Mouse (Mus musculus): ENCODE data around the gene Trmt112.
A peak's percentile ranks its signal among the peaks of the same experiment; 100 is the strongest.

Gene Trmt112

DNA sequence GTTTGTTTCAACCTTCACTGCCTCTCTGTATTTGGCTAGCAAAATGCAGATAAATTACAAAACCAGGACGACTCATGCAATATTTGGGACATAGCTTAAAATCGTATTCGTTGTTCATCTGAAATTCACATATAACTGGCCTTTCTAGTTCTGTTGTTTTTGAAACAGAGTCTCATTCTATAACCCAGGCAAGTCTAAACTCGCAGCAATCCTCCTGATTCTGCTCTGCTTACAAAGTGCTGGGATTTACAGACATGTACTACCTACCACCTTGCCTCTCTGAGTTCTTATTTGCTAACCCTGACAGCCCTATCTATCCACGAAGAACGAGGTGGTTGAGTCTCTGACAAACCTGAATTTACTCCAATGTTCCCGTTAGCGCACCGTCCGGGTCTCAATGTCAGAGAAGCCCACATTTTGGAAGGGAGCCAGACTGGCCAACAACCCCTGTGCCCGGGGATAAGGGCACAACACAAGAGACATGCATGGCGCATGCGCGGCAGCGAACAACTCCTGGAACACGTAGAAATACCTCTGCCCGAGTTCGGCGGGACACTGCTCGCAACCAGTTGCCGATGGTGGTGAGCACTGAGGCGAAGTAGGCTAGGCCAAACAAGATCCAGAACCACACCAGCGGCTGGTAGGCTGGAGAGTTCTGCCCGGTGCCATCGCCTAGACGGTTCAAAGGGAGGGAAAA, 17.2 kb downstream of the Trmt112 start:
- DNase-seq (ENCODE audit: low spot score) = peak; percentile 58

DNA sequence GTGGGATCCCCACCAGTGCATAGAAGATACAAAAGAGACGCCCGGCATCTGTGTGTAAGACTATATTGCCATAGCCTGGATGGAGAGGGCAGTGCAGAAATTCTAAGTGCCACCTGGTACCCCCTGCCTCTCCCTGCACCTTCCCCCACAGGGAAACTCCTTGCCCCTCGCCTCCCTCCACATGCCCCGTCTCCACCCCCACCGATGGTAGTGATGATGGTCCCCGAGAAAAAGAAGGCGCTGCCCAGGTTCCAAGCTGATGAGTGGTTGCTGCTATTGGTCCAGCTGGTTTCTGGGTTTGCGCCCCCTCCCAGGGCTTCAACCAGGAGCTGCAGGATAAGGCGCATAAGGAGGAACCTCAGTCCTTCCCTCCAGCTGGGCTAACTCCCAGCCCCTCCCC, 18.6 kb downstream of the Trmt112 start:
- peak; percentile 38 for DNase-seq (ENCODE audit: low spot score)

DNA sequence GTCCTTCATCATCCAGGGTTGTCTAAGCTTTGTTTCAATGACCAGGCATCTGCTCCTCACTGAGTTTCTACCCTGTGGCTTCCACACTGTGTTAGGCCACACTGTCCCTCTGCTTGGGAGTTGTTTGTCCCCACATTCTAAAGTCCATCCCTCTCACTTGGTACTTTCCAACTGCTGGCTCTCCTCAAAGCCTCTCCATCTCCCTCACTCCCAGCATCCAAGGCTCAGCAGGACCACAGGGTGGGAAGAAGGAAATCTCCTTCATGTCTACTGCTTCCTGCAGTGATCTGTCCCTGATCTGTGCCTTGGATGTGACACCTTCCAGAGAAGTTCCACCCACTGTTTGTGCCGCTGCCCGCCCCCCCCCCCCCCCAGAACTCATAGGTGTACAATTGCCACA, 21.5 kb downstream of the Trmt112 start:
- DNase-seq (ENCODE audit: low spot score) = no peak

DNA sequence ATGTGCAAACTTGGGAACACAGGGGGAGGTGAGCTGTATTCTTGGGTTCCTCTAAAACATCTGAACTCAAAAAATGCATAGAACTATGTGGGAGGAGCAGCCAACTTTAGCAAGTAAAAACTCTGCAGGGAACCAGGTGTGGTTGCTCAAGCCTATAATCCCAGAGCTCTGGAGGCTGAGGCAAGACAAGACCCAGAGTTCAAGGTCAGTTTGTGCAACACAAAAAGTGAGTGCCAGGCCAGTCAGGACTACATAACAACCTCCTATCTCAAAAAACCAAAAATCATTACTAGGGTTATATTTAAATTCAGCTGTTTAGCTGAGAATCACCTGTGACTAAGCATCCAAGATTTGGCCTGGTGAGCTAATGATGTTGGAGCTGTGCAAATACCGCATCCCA, 22.5 kb downstream of the Trmt112 start:
- DNase-seq (ENCODE audit: low spot score) = no peak

DNA sequence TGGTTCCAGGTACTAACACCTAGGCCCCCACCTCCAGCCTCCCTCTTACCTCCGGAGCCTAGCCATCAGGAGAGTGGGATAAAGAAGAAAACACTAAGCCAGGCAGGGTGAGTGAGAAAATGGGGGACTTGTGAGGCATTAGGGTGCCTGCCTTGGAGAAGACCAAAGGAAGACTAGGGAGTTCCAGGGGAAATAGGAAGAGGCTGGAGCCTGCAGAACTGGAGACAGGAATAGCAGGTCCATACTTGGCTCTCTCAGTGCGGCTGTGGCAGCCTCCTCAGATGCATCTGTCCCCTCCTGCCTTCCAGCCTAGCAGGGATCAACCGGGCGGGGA, 23.6 kb downstream of the Trmt112 start:
- no peak for DNase-seq (ENCODE audit: low spot score)

DNA sequence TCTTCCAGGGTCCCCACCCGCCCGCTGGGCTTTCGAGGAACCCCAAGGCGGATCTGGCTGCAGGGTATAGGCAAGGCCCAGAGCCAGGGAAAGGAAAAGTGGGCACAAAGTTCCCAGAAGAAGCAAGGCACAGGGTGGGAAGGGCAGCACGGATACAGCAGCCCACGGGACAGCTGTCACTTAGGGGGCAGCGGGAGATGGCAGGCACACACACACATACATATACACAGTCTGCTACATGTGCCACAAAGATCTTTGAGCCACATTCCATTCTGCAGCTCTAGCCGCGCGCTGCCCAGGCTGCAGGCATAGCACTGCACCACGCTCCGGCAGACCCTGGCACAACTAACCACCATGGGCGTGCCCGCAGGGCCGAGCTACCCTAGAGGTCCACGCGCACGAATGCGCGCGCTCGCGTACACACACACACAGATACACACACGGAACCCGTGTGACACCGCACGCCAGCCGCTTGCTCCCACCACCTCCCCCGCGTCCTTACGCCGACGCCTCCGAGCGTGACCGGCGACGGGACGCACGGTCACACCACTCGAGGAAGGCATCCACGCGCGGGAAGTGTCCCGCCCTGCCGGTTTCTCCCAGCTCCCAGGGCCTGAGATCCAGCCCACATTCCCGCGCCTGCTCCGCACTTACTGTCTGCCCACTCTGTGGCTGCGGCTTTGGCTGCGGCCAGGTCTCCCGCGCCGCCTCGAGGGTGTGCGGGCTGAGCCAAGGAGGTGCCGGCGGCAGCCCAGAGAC, 24.1 kb downstream of the Trmt112 start:
- DNase-seq (ENCODE audit: low spot score) = peak; percentile 48

DNA sequence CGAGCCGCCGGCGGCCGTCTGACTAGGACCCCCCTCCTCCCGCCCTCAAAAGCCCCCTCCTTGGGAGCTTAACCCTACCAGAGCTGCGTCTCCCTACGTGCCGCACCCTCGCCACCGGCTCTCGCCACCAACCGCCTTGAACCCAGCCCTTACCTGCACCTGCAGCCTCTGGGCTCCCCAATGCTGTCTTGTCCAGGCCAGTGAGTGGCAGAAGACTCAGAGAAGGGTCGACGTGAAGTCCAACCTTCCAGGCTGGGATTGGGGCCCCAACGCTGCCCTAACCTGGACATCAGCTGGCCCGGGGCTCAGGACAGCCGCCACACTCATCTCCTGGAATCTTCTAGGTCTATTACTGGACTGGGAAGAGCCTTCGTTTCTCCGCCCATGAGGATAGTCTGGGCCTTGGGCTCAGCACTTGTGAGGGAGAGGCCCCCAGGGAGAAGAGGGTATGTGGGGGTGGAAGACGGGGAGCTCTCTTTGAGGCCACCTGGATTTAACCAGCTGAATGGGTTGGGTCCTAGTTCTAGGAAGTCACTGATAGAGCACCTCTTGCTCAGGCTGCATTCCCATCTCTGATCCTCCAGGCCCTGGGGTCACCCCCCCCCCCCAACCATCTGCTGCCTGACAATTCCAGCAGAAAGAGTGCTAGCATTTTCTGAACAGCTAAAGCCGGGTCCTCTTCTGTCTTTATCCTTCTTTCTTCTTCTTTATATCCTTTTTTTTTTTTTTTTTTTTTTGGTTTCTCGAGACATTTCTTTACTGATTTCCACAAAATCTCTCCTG, 24.9 kb downstream of the Trmt112 start, which contains the start of gene Kcnk4:
Gene Kcnk4, minus strand, starts transcription at position 321 of the 783 bp plus-strand sequence.
- DNase-seq (ENCODE audit: low spot score) = peak; percentile 47

DNA sequence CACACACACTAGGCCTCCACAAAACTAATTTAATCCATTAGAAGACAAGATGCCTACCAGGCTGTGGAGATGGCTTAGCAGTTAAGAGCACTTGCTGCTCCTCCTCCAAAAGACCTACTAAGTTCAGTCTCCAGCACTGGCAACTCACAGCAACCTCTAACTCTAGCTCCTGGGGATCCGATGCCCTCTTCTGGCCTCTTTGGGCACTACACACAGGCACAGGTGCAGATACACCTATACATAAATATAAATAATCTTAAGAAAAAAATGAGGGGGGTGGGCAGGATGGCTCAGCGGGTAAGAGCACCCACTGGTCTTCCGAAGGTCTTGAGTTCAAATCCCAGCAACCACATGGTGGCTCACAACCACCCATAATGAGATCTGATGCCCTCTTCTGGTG, 26.8 kb downstream of the Trmt112 start:
- DNase-seq (ENCODE audit: low spot score) = peak; percentile 54

DNA sequence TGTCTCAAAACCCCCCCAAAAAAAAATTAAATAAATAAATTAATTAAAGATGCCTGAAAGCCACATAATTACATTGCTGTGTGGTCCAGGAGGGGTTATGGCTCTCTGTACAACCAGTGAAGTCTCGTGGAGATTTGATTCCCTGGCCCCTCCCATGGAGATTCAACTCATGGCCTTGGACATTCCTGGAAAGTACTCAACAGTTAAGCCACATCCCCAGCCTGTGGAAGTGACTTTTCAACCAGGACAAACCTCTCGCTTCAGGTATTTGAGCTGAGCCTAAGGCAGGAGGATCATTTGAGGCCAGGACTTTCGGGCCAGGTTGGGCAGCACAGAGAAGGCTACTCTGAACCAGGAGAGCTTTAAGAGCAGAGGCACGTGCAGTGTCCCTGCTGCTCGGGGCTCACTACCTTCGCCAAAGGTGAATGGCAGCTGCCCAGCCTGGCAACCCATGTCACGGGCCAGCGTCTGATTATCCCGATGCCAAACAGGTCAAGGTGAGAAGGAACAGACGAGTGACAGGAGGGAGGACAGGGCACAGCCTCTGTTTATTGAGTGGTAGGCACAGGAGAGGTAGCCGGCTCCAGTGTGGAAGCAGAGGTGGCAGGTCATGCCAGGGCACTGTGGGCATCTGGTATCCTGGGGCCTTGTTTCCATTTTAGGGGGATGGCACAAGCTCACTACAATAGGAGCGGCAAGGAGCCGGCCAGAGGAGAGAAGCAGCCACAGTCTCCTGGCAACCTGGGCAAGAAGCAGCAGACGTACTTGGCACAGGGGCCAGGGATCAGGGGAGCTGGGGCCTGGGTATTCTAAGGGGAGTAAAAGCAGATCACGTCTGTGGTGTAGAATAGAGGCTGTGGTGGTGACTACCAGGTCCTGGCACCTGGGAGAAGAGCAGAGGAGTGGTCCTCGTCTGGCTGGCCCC, 28.3 kb downstream of the Trmt112 start:
- peak; percentile 46 for DNase-seq (ENCODE audit: low spot score)

DNA sequence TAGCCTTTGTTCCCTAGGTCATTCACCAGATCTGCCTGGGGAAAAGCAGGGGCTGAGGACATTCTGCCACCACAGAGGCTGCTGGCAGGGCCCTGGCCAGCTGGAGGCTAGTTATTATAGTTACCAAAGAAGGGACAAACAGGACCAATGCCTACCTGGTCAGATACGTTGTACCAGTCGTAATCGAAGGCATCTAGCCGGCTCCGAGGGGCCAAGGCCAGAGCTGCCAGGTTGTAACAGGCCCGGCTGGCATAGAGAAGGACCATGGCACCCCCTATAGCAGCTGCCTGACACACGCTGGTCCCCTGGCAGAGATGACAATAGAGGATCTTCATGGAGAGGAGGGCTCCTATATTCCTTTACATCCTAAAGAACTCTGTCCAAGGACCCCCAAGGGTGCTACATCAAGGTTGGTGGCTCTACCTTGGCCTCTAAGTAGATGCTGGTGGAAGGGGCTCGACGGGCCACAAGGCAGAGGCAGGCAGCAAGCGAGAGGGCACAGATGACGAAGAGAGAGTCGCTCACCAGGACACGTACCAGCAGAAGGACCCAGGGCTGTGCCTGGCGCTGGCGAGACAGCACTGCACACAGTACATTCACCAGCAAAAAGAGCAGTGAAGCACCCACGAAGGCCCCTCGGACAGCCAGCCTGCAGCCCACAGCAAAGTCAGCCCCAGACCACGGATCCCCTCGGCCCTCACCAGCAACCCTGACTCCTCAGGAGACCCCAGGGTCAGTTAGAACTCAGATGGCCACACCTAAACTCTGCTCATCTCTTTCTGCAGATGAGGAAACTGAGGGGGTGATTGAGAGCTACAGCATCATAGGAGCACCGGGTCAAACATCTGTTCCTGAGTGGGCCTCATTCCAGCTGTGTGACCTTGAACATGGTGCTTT, 29.9 kb downstream of the Trmt112 start:
- peak; percentile 43 for DNase-seq (ENCODE audit: low spot score)

DNA sequence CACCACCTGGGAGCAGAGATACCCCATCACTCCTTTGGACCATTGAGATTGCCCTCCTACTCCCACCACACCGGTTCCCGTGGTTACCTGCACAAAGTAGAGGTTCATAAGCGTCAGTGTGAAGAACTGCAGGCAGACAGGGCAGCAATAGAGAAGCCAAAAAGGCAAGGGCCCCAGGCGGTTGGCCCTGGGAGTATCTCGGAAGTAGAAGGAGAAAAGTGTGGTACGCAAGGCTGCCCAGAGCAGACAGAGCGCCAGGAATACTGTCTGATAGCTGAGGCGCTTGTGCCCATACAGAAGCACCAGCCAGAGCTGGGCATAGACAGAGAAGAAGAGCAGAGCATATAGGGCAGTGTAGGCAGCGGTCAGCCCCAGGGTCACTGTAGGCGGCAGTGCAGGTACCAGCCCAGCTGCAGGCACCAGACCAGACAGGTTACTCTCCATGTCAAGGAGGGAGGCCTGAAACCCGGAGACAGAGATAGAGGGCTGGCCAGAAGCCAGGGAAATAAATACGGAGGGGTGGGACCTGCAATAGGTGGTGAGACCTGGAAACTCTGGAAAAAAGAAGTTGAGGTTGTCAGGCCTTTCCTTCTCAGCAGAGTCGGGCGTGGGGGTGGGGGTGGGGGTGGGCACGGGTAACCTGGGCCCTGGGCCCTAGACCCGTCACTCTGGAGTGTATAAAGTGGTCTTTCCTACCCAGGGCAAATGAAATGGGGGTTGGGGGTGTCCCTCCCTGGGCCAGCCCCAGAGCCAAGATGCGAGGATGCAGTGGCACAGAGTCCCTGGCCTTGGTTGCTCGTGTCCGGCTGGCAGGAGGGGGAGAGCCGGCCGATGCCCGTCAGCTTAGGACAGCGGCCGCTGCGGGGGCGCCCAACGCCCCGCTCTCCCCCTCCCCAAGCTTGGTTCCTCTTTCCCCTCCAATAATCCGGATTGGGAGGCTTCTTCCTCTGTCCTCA, 31.2 kb downstream of the Trmt112 start:
- no peak for DNase-seq (ENCODE audit: low spot score)

DNA sequence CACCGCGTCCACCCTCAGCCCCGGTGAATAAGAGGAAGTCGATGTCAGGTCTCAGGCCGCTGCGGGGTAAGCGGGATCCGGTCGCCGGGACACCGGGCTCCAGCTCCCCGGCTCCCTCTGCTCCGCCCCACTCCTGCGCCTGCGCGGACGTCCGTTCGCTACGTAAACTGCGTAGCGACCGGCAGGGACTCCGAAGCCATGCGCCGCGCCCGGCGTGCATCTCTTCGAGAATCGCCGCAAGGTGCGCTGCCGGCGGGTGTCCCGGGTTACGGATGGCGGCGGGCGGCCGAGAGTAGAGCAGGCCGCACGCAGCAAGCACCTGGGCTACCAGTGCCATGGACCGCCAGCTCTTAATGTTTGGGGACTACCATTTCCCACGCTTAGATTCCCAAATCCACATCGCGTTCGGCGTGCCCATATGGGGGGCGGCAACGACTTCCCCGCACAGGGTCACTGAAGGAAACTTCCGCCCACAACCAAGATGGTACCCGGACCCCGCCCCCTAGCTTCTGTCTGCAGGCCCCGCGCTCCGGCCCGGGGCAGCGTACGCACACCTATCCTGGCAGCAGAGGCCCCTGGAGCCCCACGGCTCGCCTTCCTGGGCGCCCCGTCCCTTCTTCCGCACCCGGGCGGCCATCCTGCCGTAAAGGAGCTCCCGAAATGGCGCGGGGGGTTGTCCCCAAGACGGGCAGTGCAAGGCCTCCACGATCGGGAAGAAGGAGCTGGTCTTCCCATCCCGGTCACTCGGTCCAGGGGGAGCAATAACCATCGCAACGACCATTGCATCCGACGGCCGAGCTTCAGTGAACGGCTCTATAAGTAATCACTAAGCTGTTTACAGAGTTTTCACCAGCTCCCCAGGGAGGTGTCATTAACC, 32.1 kb downstream of the Trmt112 start, which contains the start of gene Bad:
Gene Bad, plus strand, starts transcription at position 490 of the 877 bp plus-strand sequence.
- DNase-seq (ENCODE audit: low spot score) = peak; percentile 97

DNA sequence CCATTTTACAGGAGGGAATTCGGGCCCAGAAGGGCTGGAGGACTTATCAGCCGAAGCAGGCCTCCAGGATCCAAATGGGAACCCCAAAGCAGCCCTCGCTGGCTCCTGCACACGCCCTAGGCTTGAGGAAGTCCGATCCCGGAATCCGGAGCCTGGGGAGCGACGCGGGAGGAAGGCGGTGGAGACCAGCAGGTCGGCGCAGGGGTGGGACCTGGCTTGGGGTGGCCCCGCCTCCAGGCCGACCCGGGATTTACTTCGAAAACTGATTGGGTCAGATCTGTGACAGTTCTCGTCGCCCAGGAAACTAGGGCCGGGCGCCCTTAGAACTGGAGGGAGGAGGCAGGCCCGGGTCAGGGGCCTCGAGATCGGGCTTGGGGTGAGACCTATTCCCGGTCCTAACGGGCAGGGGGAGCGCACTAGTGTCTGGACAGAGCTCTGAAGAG, 32.8 kb downstream of the Trmt112 start, which contains the start of gene Gpr137:
Gene Gpr137, minus strand, starts transcription at position 232 of the 443 bp plus-strand sequence.
- DNase-seq (ENCODE audit: low spot score) = peak; percentile 94

DNA sequence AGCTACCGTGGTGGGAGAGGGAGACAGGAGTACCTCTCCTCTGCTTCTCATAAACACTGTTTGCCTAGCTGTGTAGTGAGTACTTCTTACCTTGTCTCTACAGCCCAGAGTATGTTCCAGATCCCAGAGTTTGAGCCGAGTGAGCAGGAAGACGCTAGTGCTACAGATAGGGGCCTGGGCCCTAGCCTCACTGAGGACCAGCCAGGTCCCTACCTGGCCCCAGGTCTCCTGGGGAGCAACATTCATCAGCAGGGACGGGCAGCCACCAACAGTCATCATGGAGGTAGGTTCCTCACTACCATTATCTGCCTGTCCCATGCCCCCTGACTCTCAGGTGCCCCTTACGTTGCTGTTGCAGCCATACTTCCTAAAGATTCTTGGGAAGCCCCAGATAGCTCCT, 33.3 kb downstream of the Trmt112 start:
- DNase-seq (ENCODE audit: low spot score) = peak; percentile 39

DNA sequence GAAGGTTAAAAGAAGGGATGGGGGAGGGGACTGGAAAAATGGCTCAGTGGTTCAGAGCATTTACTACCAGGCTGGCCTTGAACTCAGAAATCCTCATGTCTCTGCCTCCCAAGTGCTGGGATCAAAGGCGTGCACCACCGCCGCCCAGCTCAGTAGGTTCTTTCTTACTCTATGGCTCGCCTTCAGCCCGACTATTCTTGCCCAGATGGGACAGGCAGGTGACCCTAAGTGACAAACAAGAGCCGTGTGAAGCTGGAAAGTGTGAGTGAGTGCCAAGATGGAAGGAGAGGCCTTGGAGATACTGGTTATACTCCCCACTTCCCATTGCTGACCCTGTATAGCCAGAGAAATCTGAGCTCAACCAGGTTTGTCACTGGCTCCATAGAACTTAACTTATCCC, 34.2 kb downstream of the Trmt112 start:
- DNase-seq (ENCODE audit: low spot score) = no peak

DNA sequence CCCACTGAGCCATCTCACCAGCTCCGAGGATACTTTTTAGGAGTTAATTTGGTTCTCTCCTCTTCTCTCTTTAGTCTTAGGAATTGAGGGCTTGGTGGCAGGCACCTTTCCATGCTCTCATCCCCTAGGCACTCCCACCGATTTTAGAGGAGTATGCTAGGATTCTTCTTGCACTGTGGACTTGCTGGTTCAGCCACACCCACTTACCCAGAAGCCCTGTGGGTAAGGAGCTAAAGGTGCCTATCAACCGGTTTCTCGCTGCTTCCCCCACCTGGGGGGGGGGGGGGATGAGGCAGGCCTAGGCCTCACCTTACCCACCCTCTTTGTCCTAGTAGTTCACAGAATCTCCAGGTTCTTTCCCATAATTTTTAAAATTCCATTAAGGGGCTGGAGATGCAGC, 38.2 kb downstream of the Trmt112 start:
- DNase-seq (ENCODE audit: low spot score) = no peak

DNA sequence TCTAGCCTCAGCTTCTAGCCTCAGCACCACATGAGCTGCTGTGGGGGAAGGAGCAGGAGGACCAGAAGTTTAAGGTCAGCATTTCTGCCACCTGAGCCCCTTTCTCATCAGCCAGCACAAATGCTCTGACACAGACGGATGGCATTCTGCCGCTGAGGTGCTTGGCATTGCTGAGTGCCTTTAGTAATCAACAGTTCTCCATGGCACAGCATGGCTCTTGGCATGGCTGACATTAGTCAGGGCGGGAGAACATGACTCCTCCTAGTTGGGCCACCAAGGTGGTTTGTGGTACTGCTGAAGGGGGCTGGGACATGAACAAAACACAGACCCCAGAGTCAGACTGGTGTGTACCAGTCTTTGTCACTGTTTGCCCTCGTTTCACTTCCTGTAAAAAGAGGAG, 38.7 kb downstream of the Trmt112 start:
- no peak for DNase-seq (ENCODE audit: low spot score)

DNA sequence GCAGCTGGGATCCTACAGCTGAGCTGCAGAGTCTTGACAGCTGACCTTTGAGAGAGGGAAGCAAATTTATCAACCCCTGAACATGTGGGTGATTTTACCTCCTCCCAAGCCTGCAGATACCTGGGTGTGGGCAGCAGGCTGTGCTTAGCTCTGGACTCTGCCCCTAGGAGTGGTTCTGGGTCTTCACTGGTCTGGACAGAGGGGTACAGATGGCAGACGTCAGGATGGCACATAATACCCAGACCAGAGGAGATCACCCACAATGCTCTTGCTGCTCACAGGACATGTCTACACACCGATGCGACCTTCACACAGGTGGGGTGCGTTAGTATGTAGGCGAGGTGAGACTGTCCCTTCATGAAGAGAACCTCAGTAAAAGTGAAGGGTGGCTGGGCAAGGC, 40.0 kb downstream of the Trmt112 start:
- no peak for DNase-seq (ENCODE audit: low spot score)

Measured in testis, postnatal 10 days (tissue).